Comparison of ENCODE assay signal across 9 mouse cellular contexts in the genomic region with DNA sequence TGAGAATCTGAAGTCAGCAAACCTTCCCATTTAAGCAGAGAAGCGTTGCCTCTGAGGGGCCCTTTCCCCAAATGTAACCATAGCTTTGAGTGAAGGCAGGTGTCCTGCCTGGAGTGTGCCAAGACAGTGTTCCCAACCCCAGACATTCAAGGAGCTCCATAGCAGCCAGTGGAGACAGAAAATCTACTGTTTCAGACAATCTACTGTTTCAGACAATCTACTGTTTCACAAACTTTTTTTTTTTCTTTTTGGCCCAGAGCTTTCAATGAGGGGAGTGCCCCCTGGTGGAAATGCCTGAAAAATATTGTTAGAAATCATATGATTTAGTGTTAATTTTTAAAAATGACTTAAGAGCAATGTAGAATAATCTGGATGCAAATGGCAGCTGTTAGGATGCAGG. TPM values are rescaled to one million over a fixed set of nuclear protein-coding genes. Genes with fewer than 3 reads are reported as not detected.
DNase-seq lines count a peak whose midpoint lies in the region; ATAC-seq and TF ChIP-seq lines count a peak whose summit lies in the region.
"Had no signal": no experiment of that assay in that cellular context is flagged by ENCODE, and none has a peak within 500 bp of the region (broad histone marks: within the 10 kb centered on the region; RNA-seq: fewer than 3 reads in every experiment).

No protein-coding gene starts in this region.

- H3K27ac ChIP-seq in kidney, embryonic 16.5 days (ENCODE audit: low read length) = no peak overlapping the region
- H3K27ac ChIP-seq in CH12.LX (ENCODE audit: insufficient read depth, low read depth) = no peak overlapping the region
- H3K27ac ChIP-seq: liver, embryonic 15.5 days had no signal

- peak; percentile 51 to 66 for DNase-seq in cerebellum, postnatal 10 days
- no peak for DNase-seq in cerebellum, postnatal 36 days
- DNase-seq in kidney, adult 11 months = no peak
- peak; percentile 26 for DNase-seq in CH12.LX (ENCODE audit: extremely low read depth)
- peak; percentile 66 for DNase-seq in induced T-regulatory cell, adult 2 months (ENCODE audit: low read depth)
- DNase-seq in spleen, adult 18-20 months = no peak
- DNase-seq in cerebellum, adult 9-10 months = no peak

- 60% methylated on average over 1 of the region's 1 CpGs for WGBS in kidney, embryonic 16.5 days

- H3K79me2 ChIP-seq in CH12.LX (replicated peaks; ENCODE audit: control insufficient read depth, extremely low read depth, insufficient read depth, poor library complexity, severe bottlenecking) = no peaks in the 10 kb centered on the region

- H3K27me3 ChIP-seq in kidney, embryonic 16.5 days (ENCODE audit: insufficient read depth, low read length) = no peaks in the 10 kb centered on the region
- no peaks in the 10 kb centered on the region for H3K27me3 ChIP-seq in CH12.LX (replicated peaks)
- H3K27me3 ChIP-seq: liver, embryonic 15.5 days had no signal

- no peak overlapping the region for H3K4me2 ChIP-seq in kidney, embryonic 16.5 days (replicated peaks; ENCODE audit: low read depth, low read length)
- H3K4me2 ChIP-seq in CH12.LX (ENCODE audit: insufficient read depth, low read depth, poor library complexity, severe bottlenecking) = no peak overlapping the region
- H3K4me2 ChIP-seq: liver, embryonic 15.5 days had no signal

- dilution Hi-C loops in CH12.LX (cut with MboI; ENCODE audit: extremely low pct_ligation_motif_present, extremely low pct_unique_long_range_greater_than_20kb, low sequenced_read_pairs) = no loop called here

- no peaks in the 10 kb centered on the region for H3K4me1 ChIP-seq in kidney, embryonic 16.5 days (ENCODE audit: insufficient read depth, low read length)
- no peaks in the 10 kb centered on the region for H3K4me1 ChIP-seq in CH12.LX (ENCODE audit: control insufficient read depth in 1 of 2, insufficient read depth in 2 of 2)
- H3K4me1 ChIP-seq: liver, embryonic 15.5 days had no signal

- peak in 1 of 2 experiments; percentile 38; a peak in 1 of 4 replicates for TF ChIP-seq CTCF in CH12.LX (conservative IDR thresholded peaks at IDR 0.05 in 1 of 2, IDR thresholded peaks at IDR 0.05 in 1 of 2; ENCODE audit: low read depth in 2 of 2, low read length in 2 of 2)

- H3K9ac ChIP-seq in kidney, embryonic 16.5 days (replicated peaks; ENCODE audit: low read length) = no peak overlapping the region
- H3K9ac ChIP-seq in CH12.LX (ENCODE audit: insufficient read depth, low read depth) = no peak overlapping the region
- H3K9ac ChIP-seq: liver, embryonic 15.5 days had no signal

- ATAC-seq in kidney, embryonic 16.5 days (ENCODE audit: low FRiP score, low TSS enrichment) = 0 out of 2 replicates have a peak, but pooled peaks have one; percentile 54

- peaks cover 7% of the 10 kb centered on the region; the same call in 1 of the 2 replicates for H3K36me3 ChIP-seq in kidney, embryonic 16.5 days (ENCODE audit: insufficient read depth, low read length)
- H3K36me3 ChIP-seq in CH12.LX (replicated peaks in 1 of 2; ENCODE audit: control insufficient read depth in 1 of 2, insufficient read depth in 1 of 2, low read length in 1 of 2) = no peaks in the 10 kb centered on the region
- H3K36me3 ChIP-seq: liver, embryonic 15.5 days had no signal

- in situ Hi-C loops in CH12.LX (cut with MboI; ENCODE audit: low pct_ligation_motif_present, low pct_unique_long_range_greater_than_20kb, low sequenced_read_pairs) = no loop called here

- no peak overlapping the region for H3K4me3 ChIP-seq in kidney, embryonic 16.5 days (ENCODE audit: low read length)
- H3K4me3 ChIP-seq in CH12.LX (replicated peaks in 1 of 3; ENCODE audit: low read depth in 2 of 3, low read length in 2 of 3, poor library complexity in 1 of 3) = no peak overlapping the region
- H3K4me3 ChIP-seq: liver, embryonic 15.5 days had no signal

- no peaks in the 10 kb centered on the region for H3K9me3 ChIP-seq in kidney, embryonic 16.5 days (ENCODE audit: low read length)
- H3K9me3 ChIP-seq in CH12.LX (replicated peaks; ENCODE audit: low read length) = no peaks in the 10 kb centered on the region
- H3K9me3 ChIP-seq: liver, embryonic 15.5 days had no signal

- TF ChIP-seq RAD21 in CH12.LX (IDR thresholded peaks at IDR 0.05; ENCODE audit: low read depth, low read length) = peak; percentile 46

- TF ChIP-seq EP300 in CH12.LX (IDR thresholded peaks at IDR 0.05; ENCODE audit: low read length) = no peak

- no peak for TF ChIP-seq POLR2A in CH12.LX (IDR thresholded peaks at IDR 0.05; ENCODE audit: low read depth, low read length)

TF ChIP-seq in CH12.LX, 34 proteins besides CTCF, POLR2A, EP300 and RAD21:
- no peak for TF ChIP-seq KAT2A (IDR thresholded peaks at IDR 0.05; ENCODE audit: insufficient replicate concordance, low read length)
- TF ChIP-seq MAZ (IDR thresholded peaks at IDR 0.05; ENCODE audit: low read depth, low read length) = no peak
- no peak for TF ChIP-seq HCFC1 (IDR thresholded peaks at IDR 0.05; ENCODE audit: low read depth, low read length)
- TF ChIP-seq ZNF384 (IDR thresholded peaks at IDR 0.05; ENCODE audit: low read depth, low read length) = peak; percentile 89
- no peak for TF ChIP-seq RCOR1 (conservative IDR thresholded peaks at IDR 0.05; ENCODE audit: low read depth, low read length)
- TF ChIP-seq SMC3 (IDR thresholded peaks at IDR 0.05; ENCODE audit: low read depth, low read length) = peak; percentile 17; the same call in 1 of the 2 replicates

RNA-seq across cellular contexts. Expression of gene Satb1, which starts 55.3 kb away (rescaled TPM):
- polyA plus RNA-seq in kidney, embryonic 16.5 days (2015; fragmentation: Nextera tagmentation; extraction: Ambion mirVana) = 6.7 and 7.5 TPM in 2 replicates
- total RNA-seq in CH12.LX (2012; rRNA removed) (not detected in 2 replicates), CH12.LX (2014; rRNA removed) (not detected in 2 replicates)
- polyA plus RNA-seq in CH12.LX (2012; ENCODE audit: insufficient read length, low read depth) = 0.14 TPM in 1 of 2 replicates, not detected in the other

Comparison
In these comparisons a context has a peak if more than half of its experiments do, and no peak if none do; other contexts are left out.
1. DNase-seq: peak in cerebellum, postnatal 10 days (2 of 2), CH12.LX (single experiment) and induced T-regulatory cell, adult 2 months (single experiment); none in cerebellum, postnatal 36 days (0 of 2), kidney, adult 11 months (single experiment), spleen, adult 18-20 months (0 of 2) and cerebellum, adult 9-10 months (single experiment).